Mouse (Mus musculus): ENCODE measurements around the gene Bnipl. TPM values are rescaled to one million over a fixed set of nuclear protein-coding genes. Genes with fewer than 3 reads are reported as not detected.
A peak's percentile ranks its signal among the peaks of the same experiment; 100 is the strongest.

Gene Bnipl
- polyA plus RNA-seq, 1 experiment from 2014 or later: 0.24 TPM

DNA sequence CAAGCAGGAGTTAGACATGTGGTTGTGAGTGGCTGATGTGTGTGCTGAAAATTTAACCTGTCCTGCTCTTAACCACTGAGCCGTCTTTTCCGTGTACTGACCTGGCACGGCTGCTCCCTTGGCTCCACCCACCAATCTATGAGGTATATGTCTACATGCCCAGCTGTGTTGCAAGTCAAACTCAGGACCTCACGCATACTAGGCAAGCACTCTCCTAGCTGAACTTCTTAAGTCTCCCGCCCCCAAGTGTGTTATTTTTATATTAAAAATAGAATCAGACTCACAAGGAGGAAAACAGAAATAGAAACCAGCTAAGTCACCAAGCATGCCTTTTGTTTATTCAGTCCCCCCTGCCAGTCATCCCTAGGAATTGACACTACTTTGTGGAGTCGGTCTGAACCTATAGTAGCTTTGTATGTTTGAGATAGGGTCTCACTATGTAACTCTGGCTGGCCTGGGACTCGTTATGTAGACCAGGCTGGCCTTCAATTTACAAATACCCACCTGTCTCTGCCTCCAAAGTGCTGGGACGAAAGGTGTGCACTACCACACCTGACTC is 13.4 kb downstream of the Bnipl start:
- Histone ChIP-seq H3K9ac (peak overlapping the region; percentile 19; the same call in 1 of the 2 replicates), H3K36me3 (peaks cover 60% of the 10 kb centered on the region), H3K27me3 (replicated peaks) (no peaks in the 10 kb centered on the region), H3K9me3 (no peaks in the 10 kb centered on the region), H3K4me3 (no peak overlapping the region), H3K27ac (replicated peaks) (no peak overlapping the region), H3K4me2 (no peak overlapping the region), H3K4me1 (peaks cover 28% of the 10 kb centered on the region)
- ATAC-seq (ENCODE audit: extremely low read depth, insufficient number of reproducible peaks, low FRiP score, low TSS enrichment): no peak
- WGBS: 77% methylated on average over 8 of the region's 8 CpGs

DNA sequence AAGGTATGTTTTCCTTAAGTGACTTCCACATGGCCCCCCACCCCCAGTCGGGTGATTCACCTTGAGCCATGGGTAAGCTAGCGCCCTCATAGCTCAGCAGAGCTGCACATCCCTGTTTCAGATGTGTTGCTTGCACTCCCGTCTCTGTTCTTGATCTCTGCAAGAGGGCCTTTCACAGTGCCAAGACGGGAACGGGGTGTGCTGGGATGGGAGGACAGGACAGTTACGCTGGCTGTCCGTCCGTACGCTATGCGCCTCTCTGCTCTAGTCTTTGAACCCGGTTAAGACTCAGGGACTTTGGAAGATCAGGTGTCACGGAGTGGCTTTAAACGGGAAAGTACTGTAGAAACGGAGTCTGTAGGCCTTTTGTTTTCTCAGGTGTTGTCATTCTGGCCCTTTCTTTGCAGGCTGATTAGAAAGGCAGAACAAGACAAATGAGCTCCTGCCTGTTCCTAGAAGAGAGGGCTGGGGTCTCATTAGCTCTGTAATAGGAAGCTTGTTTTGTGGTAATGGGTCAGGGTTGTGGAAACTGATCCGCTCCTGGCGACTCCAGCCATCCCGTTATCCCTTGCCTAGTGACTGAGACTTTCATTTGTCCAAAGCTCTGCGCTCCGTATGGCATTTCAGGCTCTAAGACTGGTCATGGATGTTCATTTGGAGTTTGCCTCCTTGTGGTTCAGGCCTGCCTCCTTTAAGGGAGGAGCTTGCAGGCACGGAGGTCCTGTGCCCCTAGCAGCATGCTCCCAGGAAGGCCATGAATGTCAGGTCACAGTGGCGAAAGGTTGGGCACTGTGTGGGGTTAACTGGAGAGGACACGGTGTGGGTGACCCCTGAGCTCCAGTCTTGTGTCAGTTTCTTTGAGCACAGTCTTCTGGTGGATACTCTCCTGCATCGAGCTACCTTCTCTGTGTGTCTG is 15.3 kb downstream of the Bnipl start:
- H3K9me3 ChIP-seq: no peaks in the 10 kb centered on the region
- H3K27ac ChIP-seq (replicated peaks): no peak overlapping the region
- peaks cover 38% of the 10 kb centered on the region for H3K4me1 ChIP-seq
- WGBS: 86% methylated on average over 23 of the region's 23 CpGs
- no peak overlapping the region for H3K4me3 ChIP-seq
- no peaks in the 10 kb centered on the region for H3K27me3 ChIP-seq (replicated peaks)
- peaks cover 72% of the 10 kb centered on the region for H3K36me3 ChIP-seq
- H3K4me2 ChIP-seq: no peak overlapping the region
- no peak overlapping the region for H3K9ac ChIP-seq
- no peak for ATAC-seq (ENCODE audit: extremely low read depth, insufficient number of reproducible peaks, low FRiP score, low TSS enrichment)

DNA sequence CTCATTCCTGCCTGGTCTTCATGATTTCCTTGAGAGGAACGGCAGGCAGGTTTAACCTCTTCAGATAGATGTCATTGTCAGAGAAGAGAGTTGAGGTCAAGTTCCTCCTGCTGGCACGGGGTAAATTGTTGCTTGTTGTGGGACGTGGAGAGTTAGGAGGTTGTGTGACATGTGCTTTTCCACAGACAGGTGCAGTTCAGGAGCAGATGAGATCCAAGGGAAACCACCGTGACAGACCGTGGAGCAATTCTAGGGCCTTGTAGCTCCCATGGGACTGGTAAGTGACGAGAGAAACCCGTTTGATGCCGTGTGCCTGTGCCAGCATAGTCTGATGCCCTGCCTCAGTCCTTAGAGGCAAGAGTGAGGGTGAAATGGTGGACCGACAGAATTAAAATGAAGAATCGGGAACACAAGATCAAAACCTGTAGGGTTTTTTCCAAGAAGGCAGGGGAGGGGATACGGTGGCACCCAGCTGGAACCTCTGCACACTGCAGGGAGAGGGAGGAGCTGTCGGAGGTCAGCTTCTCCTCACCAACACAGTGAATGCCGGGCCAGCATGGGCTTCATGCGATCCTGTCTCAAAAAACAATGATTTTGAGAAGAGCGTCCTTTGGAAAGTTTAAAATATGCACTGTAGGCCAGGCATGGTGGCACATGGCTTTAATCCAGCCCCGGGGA is 17.6 kb downstream of the Bnipl start:
- peak overlapping the region; percentile 3; the same call in 1 of the 2 replicates for H3K9ac ChIP-seq
- no peak overlapping the region for H3K4me2 ChIP-seq
- peaks cover 49% of the 10 kb centered on the region for H3K4me1 ChIP-seq
- no peak overlapping the region for H3K4me3 ChIP-seq
- ATAC-seq (ENCODE audit: extremely low read depth, insufficient number of reproducible peaks, low FRiP score, low TSS enrichment): no peak
- H3K27ac ChIP-seq (replicated peaks): peak overlapping the region; percentile 46
- no peaks in the 10 kb centered on the region for H3K9me3 ChIP-seq
- 87% methylated on average over 16 of the region's 16 CpGs for WGBS
- no peaks in the 10 kb centered on the region for H3K27me3 ChIP-seq (replicated peaks)
- H3K36me3 ChIP-seq: peaks cover 71% of the 10 kb centered on the region

DNA sequence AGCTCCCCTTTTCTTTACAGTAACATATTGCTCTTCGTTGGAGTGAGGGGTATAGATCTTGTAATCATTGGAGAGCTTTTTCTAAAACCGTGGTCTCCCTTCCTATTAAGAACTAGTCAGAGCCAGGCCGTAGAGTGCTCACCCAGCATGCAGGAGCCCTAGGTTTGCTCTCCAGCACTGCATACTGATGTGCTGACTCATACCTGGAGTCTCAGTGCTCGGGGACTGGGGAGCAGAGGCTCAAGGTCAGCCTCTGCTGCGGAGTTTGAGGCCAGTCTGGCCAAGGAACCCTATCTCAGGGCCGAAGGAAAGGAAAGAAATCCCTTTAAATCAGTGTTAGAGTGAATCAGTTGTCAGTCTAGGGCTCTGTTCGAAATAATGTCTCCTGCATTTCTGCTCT is 18.2 kb downstream of the Bnipl start:
- Histone ChIP-seq H3K36me3 (peaks cover 64% of the 10 kb centered on the region), H3K27ac (replicated peaks) (peak overlapping the region; percentile 46), H3K9ac (peak overlapping the region; percentile 3), H3K4me1 (peaks cover 45% of the 10 kb centered on the region), H3K9me3 (no peaks in the 10 kb centered on the region), H3K27me3 (replicated peaks) (no peaks in the 10 kb centered on the region), H3K4me3 (no peak overlapping the region), H3K4me2 (no peak overlapping the region)
- ATAC-seq (ENCODE audit: extremely low read depth, insufficient number of reproducible peaks, low FRiP score, low TSS enrichment): no peak
- WGBS: 46% methylated on average over 7 of the region's 7 CpGs

DNA sequence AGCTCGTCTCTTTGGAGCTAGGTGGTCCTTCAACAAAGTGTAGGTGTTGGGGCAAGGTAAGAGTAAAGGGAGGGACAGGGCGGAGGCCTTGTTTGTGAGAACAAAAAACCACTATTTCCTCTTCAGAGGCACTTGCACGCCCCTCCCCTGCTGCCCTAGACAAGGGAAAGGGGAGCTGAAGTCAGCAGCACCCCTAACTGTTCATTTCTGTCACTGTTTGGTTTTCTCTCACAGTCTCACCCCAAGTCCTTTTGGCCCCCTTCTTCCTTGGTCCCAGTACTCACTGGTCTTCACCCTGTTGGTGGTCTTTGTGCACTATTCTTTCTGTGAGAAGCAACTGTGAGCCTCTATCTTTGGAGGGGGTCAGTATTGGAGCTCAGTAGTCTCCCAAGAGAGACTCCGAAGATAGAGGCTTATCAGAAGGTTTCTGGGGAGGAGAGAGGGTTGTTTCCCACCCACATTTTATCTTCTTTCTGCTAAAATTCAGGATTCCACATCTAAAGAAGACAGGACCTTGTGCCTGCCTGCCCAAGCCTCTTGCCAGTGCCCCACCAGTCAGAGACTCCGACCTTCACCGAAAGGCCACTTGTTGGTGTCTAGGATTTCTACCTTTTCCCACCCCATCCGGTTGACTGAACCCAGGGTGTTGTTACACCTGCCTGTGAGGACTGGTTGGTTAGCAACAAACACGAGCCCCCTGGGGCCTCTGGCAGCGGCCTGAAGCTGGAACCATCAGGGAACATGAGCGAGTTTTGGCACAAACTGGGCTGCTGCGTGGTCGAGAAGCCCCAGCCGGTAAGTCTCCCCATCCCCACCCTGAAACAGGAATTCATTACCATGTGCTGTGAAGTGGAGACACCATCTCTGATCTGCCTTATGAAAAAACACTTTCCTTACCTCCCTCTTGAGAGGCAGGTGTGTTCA is 19.4 kb downstream of the Bnipl start, which contains the start of gene Mllt11:
Gene Mllt11, minus strand, starts transcription at position 874 of the 924 bp plus-strand sequence.
- peak within 1 kb of the TSS; percentile 93 for H3K9ac ChIP-seq
- peaks cover 48% of the 10 kb centered on the region for H3K4me1 ChIP-seq
- H3K9me3 ChIP-seq: no peaks in the 10 kb centered on the region
- peak within 1 kb of the TSS; percentile 83 for H3K4me3 ChIP-seq
- peak within 1 kb of the TSS; percentile 97 for H3K27ac ChIP-seq (replicated peaks)
- peak within 1 kb of the TSS; percentile 78 for H3K4me2 ChIP-seq
- no peaks in the 10 kb centered on the region for H3K27me3 ChIP-seq (replicated peaks)
- WGBS: 66% methylated on average over 13 of the region's 13 CpGs
- H3K36me3 ChIP-seq: peaks cover 52% of the 10 kb centered on the region
- ATAC-seq (ENCODE audit: extremely low read depth, insufficient number of reproducible peaks, low FRiP score, low TSS enrichment): no peak

DNA sequence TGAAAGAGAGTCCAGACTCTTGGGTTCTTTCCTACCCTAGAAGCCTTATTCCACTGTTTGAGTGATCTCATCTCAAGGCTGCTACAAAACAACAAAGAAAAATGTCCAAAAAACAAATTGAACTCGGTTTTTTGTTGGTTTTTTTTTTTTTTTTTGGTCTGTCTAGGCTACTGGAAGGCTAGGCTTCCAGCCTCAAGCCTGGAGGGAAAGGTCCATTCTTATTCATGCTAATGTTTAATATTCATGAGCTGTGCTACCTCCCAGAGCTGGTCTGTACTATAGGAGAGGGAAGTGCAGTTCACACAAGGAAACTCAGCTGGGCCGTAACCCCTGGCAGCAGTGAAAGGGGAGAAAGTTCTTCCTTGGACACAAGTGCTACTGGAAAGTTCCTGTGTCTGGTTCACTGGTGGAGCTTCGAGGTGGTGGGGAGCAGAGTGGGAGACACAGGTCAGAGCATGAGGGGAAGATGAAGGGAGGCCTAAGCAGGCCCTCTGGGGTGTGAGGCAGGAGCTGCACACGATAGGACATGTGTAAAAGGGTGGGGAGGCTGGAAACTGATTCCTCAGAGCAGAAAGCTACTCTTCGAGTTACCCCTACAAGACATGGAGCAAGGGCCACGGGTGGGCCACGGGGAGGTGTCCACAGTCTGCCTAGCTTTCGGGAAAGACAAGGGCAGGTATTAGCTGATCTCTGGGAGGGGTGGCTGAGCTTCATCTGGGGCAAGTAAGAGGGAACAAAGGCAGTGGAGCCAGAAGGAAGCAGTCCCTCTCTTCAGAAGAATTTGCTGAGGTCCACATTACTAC is 20.3 kb downstream of the Bnipl start:
- Histone ChIP-seq H3K9me3 (no peaks in the 10 kb centered on the region), H3K4me2 (peak overlapping the region; percentile 78), H3K27ac (replicated peaks) (peak overlapping the region; percentile 97), H3K4me1 (peaks cover 56% of the 10 kb centered on the region), H3K9ac (peak overlapping the region; percentile 93), H3K4me3 (peak overlapping the region; percentile 83), H3K36me3 (peaks cover 45% of the 10 kb centered on the region), H3K27me3 (replicated peaks) (no peaks in the 10 kb centered on the region)
- no peak for ATAC-seq (ENCODE audit: extremely low read depth, insufficient number of reproducible peaks, low FRiP score, low TSS enrichment)
- 52% methylated on average over 8 of the region's 8 CpGs for WGBS

DNA sequence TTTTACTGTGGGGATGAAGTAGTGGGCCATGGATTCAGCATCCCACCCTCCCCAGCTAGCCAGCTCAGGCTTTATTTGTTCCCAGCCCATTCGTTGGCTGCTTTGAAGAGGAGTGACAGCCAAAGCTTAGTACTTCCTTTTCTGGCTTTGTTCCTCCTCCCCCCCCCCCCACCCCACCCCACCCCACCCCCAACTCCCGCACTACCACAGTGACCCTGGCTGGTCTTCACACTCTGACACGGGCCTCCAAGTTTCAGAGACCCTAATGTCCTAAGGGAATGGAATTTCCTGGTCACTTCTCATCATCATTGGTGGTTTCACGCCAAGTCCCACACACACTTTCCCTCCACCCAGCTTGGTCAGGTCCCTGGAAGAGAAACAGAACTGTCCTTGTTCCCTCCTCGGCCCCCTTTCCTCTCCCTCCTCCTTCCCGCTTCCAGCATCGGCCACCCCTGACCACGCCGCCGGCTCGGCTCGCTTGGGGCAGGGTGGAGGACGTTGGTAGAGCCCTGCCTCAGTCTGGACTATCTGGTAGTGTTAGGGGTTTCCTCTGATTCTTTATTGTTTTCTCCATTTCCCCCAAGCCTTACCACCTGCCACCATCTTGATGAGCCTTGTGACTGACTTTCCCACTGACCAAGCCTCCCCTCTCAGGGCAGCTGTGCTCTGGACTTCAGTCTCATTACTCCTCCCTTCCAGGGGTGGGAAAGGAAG is 21.1 kb downstream of the Bnipl start:
- 4% methylated on average over 13 of the region's 13 CpGs for WGBS
- H3K27ac ChIP-seq (replicated peaks): peak overlapping the region; percentile 97
- no peak for ATAC-seq (ENCODE audit: extremely low read depth, insufficient number of reproducible peaks, low FRiP score, low TSS enrichment)

DNA sequence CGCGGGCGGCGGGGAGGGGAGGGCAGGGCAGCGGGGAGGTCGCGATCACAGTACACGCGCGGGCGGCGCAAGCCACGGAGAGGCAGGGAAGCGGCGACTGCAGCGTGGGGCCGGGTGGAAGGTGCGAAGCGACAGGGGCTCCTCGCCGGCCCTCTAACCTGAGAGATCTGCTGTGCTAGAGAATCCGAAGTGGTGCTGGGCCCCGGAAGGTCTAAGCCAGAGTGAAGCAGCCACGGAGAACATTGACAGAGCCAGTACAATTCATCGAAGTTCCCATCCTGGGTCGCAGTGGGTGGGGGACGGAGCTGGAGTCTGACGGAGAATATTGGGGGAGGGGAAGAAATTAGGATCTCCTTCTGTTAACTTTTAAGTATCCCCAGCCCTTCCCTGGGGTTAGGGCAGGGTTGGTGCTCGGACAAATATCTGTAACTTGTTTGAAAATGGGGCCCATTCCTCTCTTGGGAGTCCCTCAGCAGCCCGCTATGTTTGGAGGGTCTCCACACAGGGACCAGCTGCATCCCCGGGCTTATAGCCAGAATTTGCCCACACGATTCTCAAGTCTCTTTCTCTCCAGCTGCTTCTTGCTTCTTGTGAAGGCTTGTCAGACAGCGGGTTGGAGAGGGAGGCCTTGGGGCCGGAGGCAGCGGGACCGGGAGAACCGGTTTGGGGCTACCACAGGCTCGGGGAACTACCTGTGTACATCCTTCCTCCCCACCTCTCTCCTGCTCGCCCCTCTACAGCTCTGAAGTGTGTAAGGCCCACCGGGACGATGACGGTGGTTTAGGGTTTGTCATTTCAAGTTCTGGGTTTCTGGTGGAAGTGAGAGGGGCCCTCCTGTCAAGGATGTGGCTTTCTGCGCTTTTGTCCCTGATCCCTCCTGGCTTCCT is 21.9 kb downstream of the Bnipl start:
- ATAC-seq (ENCODE audit: extremely low read depth, insufficient number of reproducible peaks, low FRiP score, low TSS enrichment): 0 out of 2 replicates have a peak, but pooled peaks have one; percentile 4
- peaks cover 65% of the 10 kb centered on the region for H3K4me1 ChIP-seq
- H3K4me2 ChIP-seq: peak overlapping the region; percentile 78
- peak overlapping the region; percentile 83 for H3K4me3 ChIP-seq
- H3K27ac ChIP-seq (replicated peaks): peak overlapping the region; percentile 97
- H3K9me3 ChIP-seq: no peaks in the 10 kb centered on the region
- H3K27me3 ChIP-seq (replicated peaks): no peaks in the 10 kb centered on the region
- peaks cover 39% of the 10 kb centered on the region for H3K36me3 ChIP-seq
- peak overlapping the region; percentile 93 for H3K9ac ChIP-seq
- WGBS: 1% methylated on average over 43 of the region's 43 CpGs

More for the DNA sequence above, 21.1 kb downstream of the Bnipl start:
- peak overlapping the region; percentile 93 for H3K9ac ChIP-seq
- H3K9me3 ChIP-seq: no peaks in the 10 kb centered on the region
- peaks cover 45% of the 10 kb centered on the region for H3K36me3 ChIP-seq
- no peaks in the 10 kb centered on the region for H3K27me3 ChIP-seq (replicated peaks)
- peak overlapping the region; percentile 78 for H3K4me2 ChIP-seq
- H3K4me1 ChIP-seq: peaks cover 57% of the 10 kb centered on the region
- H3K4me3 ChIP-seq: peak overlapping the region; percentile 83
